Mouse (Mus musculus) regulatory T cell (primary cell): Measurements from ENCODE around the gene Pdxp.

Experiments
- in situ Hi-C: fragments of 300-600 bp; cut with MboI, MseI; formaldehyde crosslinking; loops from one replicate; pipeline ENCODE4 v1.15.1; 2025; ENCODE audit warnings: high pct_unique_total_duplicates

Pdxp gene

GRCm38 (mm10) chr15:78927021-78927787, 13.5 kb downstream of the Pdxp start:
- in situ Hi-C loops, result no loop called here

DNA sequence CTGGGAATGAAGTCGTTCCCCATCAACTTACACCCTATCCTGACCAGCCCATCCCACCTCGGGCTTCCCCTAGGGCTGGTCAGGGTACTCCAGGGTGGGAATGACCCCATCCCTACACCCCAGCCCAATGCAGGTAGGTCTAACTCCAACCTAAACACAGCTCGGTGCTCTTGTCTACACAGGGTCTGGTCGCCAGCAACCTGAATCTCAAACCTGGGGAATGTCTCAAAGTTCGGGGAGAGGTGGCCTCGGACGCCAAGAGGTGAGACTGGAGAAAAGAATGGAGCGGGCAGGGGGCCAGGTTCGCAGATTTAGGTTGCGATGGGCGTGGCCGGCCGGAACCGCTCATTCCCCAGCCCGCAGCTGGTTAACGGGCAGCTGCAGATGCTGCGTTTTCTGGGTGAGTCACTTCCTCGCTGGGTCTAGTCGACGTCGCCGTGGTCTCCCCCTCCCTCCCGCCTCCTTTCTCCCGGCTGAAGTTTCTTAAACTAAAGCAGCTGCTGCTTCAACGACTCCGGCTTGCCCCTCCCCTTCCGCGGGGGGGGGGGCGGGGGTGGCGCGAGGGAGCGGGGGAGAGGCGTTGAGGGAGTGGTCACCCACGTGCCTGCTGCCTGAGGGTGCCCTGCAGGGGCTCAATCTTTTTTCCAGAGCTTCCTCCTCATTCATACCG, 14.2 kb downstream of the Pdxp start:
- in situ Hi-C loops, result no loop called here

DNA sequence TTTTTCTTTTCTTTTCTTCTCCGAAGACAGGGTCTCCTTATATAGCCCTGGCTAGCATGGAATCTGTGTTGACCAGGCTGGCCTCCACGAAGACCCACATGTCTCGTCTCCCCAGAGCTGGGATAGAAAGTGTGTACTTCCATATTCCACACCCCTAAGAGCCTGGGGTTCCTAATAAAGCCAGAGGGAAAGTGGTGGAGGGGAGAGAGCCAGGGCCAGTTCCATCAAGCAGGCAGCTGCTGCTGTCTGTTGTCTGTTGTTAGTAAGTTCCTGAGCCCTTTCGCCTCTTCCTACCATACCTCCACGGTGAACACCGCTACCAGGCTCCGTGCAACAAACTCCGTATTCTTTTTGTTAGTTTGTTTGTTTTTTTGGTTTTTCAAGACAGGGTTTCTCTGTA, 14.8 kb downstream of the Pdxp start:
- in situ Hi-C loops, result no loop called here

- in situ Hi-C loops, result no loop called here
These were observed 16.5 kb downstream of the Pdxp start for GRCm38 (mm10) chr15:78930192-78930706.

GRCm38 (mm10) chr15:78930801-78931426, 17.2 kb downstream of the Pdxp start:
- in situ Hi-C loops, result no loop called here

DNA sequence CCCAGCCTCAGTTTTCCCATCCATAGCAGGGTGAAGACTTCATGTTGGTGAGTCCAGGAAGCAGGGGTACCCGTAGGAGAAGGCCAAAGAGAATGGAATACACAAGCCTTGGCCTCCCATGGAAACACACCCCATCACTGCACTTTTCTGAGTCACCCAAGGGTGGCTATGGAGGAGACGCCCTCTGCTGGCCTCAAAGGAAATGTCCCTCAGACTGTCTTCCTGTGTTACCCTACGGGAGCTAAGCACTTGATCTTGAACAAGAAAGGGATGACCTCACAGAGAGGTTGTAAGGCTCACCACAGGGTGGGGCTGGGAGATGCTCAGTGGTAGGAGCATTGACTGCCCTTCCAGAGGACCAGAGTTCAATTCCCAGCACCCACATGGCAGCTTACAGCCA, 17.9 kb downstream of the Pdxp start:
- in situ Hi-C loops, result no loop called here

DNA sequence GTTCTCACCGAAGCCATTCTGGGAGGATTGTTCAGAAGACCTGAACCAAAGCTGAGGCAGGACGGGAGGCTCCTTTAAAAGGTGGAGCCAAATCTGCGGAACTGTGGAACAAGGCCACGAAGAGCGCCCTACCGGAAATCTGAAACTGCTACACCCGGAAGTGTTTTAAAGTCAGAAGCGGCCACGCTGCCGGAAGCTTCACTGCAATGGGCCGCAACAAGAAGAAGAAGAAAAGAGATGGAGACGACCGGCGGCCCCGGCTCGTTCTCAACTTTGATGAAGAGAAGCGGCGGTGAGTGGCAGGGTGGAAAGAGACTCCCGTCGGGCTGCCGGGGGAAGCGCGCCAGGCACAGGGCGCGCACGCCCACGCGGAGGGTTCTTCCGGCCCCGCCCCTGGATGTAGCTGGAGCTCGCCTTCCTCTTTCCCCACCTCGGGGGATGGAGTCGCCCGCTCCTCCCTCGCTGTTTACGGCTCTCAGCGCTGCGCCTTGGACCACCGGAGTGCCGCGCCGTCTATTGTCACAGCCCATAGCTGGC, 21.1 kb downstream of the Pdxp start, which contains the start of gene Nol12:
Gene Nol12, plus strand, starts transcription at position 150 of the 537 bp plus-strand sequence.
- in situ Hi-C loops, result no loop called here

- in situ Hi-C loops, result no loop called here
These were observed 22.7 kb downstream of the Pdxp start for GRCm38 (mm10) chr15:78936403-78936802.

DNA sequence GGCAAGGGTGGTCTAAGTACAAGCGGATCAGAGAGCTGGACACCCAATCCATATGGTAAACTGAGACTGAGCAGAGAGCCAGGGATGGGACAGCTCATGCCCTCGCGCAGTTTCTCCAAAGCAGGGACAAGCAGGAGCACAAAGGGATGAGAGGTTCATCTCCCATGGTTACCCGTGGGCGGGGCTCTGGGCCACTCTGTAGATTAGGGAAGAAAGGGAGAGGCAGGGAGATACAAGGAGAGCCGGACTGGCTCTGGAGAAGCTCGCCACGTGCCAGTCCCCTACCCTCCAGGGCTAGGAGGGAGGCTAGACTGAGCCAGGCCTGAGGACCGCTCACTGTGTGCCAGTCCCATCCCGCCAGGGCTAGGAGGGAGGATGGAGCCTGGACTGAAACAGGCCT, 23.6 kb downstream of the Pdxp start:
- in situ Hi-C loops, result no loop called here

- in situ Hi-C loops, result no loop called here
These were observed 24.2 kb downstream of the Pdxp start for GRCm38 (mm10) chr15:78937963-78938362.

DNA sequence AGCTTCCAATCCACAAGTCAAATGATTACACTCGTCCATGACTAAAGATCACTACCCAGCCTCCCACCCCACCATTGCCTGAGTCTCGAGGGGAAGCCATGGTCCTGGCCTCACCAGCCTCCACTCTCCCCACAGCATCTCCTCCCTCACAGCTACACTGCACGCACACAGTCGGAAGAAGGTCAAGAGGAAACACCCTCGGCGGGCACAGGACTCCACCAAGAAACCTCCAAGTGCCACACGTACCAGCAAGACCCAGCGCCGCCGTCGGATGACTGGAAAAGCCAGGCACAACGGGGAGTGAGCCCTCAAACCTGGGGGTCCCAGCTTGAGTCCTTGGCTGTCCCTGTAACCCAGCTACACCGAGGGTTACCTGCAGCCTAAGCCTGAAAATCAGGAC, 26.6 kb downstream of the Pdxp start:
- in situ Hi-C loops, result no loop called here

DNA sequence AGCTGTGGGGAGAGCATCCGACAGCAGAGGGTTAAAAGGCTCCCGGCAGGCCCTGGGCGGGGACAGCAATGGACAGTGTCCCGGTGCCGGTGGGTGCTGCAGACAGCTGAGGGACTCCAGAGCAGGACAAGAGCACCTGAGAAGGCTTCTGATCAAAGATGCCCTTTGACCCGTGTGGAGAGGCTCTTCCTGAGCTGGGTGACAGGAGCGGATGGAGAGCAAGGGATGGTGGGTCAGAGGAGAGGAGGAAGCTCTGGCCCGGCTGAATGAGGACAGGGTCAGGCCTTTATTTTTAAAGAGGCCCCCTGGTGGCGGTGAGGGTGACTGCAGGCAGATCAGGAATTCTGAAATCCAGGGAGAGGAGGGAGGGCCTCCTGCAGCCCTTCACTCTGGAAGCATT, 28.9 kb downstream of the Pdxp start:
- in situ Hi-C loops, result no loop called here

- in situ Hi-C loops, result no loop called here
These were observed 32.5 kb downstream of the Pdxp start for GRCm38 (mm10) chr15:78946232-78946631.

DNA sequence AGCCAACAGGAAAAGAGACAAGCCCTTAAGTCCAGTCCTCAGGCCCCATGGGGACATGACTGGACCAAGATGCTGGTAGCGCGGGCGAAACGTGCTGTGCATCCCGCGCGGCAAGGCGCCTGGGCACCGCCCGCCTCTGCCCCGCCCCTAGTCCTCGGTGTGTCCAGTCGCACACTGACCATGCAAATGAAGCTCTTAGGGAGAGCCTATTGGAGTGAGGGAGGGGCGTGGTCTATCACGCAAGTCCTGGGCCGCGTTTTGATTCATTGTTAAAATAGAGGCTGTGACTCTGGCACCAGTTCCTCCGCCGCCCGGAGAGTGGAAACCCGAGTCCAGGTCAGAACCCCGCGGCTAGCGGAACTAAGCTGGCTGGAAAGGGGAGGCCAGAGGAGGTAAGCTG, 33.9 kb downstream of the Pdxp start, which contains the start of gene Triobp:
Gene Triobp, plus strand, starts transcription at position 68 of the 400 bp plus-strand sequence.
- in situ Hi-C loops, result no loop called here

- in situ Hi-C loops, result no loop called here
These were observed 34.5 kb downstream of the Pdxp start for GRCm38 (mm10) chr15:78948152-78948725.

- in situ Hi-C loops, result no loop called here
These were observed 35.2 kb downstream of the Pdxp start for GRCm38 (mm10) chr15:78948883-78949282.

DNA sequence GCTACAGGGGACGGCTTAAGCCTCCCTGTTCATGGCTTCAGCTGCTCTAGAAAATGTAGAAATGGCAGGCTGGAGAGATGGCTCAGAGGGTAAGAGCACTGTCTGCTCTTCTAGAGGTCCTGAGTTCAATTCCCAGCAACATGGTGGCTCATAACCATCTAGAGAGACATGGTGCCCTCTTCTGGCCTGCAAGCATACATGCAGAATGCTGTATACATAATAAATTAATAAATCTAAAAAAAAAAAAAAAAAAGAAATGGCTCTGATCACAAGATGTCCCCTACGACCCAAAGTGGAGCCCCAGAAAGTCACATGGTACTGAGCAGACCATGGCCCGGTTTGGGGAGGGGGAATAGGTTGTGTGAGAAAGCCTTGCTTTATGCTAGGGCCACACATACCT, 41.9 kb downstream of the Pdxp start:
- in situ Hi-C loops, result no loop called here

DNA sequence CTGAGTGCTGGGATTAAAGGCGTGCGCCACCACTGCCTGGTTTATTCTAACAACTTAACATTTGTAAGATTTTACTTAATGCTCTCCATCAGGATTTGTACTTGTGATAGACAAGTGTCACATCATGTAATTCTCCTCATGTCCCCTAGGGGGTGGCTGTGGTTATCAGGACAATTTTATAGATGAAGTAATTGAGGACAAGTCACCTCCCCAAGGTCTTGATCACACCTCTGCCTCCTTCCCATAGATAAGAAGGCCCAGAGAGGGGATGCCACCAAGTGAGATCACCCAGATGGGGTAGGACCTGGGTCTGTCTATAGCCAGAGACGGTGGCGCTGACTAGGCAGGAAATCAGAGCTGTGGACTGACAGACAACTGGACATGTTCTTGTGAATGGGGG, 42.6 kb downstream of the Pdxp start:
- in situ Hi-C loops, result no loop called here

- in situ Hi-C loops, result no loop called here
These were observed 43.3 kb downstream of the Pdxp start for GRCm38 (mm10) chr15:78957021-78957420.

DNA sequence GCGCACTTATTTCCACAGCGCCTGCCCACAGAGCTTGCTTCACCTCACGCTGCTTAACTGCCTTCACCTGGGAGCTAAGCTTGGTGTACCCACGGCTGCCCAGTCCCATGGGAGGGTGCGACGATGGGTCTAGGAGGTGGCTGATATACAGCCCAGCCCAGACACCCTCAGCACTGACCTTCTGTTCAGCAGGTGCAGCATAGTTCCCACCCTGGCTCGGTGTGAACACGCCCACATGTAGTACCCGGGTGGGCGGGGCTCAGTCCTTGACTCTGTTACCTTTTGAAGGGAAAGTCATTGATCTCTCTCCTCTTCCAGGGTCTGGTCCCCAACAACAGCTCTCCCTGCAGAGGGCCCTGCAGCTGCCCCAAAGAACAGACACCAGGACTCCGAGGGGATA, 45.8 kb downstream of the Pdxp start:
- in situ Hi-C loops, result no loop called here

DNA sequence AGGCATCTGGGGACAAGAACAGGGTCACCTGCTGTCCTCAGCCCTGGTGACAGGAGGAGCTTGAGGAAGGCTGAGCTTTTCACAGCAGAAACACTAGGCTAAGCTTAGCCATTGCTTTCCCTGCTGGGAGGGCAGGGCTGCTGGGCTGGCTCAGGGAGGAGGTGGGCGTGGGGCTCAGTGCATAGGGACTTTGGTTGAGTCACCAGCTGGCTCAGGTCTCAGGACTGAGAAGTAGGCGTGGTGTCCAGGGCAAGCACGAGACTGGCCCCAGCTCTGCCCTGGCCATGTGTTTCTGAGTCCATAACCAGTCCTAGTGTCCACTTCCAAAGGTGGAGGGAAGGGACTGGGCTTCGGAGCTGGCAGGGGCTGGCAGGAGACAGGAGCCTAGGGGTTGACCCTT, 46.4 kb downstream of the Pdxp start:
- in situ Hi-C loops, result no loop called here

- in situ Hi-C loops, result no loop called here
These were observed 49.2 kb downstream of the Pdxp start for GRCm38 (mm10) chr15:78962885-78963284.
